Mouse (Mus musculus) heart, postnatal 14 days (tissue): ENCODE data around the gene 4931440F15Rik. TPM values are rescaled to one million over a fixed set of nuclear protein-coding genes. Genes with fewer than 3 reads are reported as not detected.

Experiments
- DNase-seq, 2 experiments: peaks; one replicate each; pipeline ENCODE4 v3.0.0; 2021 to 2022
- intact Hi-C: fragments of 180-260 bp; cut with DNase I; formaldehyde crosslinking; loops from one replicate; pipeline ENCODE4 v1.15.1; 2025
- total RNA-seq, 2 experiments: library from RNA; stranded (reverse); gene quantifications; 2 replicates each; pipeline ENCODE4 v1.2.3; 2021

4931440F15Rik gene
- total RNA-seq, 2 experiments from 2014 or later: 1.2 to 1.8 TPM

DNA sequence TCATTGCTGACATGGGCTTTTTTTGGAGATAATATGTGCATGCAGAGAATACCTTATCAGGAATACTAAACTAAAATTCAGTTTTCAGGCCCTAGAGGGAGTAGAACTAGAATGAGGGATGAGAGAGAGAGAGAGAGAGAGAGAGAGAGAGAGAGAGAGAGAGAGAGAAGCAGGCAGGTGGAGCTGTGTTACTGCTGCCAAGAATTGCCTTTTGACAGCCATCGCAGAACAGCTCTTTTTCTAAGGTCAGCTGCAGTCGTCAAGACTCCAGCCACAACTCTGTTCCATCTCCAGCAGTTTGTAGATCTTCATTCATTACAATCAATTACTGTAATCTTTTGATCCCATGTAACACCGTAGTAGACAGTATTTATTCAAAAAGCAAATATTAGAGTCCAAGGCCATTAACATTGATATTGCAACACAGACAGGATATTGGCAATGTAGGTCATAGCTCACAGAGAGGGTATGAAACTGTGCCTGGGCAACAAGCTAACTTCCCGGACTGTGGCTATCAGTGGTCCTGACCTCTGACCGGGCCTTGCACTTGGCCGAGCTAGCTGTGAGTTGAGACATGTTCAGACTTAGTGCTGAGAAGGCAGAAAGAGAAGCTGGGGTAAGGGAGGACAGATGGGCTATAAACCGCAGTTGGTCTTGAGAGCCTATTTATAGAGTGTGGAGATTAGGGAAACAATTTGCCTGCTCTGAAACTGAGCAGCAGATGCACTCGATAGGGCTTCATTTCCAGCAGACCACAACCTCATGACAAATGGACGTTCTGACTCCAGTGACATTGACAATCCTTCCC is 17.1 kb downstream of the 4931440F15Rik start:
- DNase-seq: peak in 1 of 2 experiments; percentile 28
- intact Hi-C loops: no loop called here

DNA sequence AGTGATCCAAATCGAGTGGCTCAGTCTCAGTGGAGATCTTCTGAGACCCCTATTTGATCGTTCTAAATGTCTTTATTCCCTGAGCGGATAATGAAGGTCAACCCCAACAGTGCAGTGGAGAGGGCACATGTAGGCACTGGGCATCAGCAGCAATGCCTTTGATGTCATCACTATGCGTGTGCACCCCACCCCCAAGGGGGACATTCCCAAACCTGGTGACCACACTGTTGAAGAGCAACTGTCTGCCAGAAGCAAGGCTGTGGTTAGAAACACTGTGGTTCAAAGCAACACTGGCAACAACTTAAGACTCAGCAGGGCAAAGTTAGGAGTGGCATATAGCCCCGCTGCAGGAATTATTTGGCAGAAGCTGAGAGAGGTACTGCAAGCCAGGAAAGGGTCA is 18.1 kb downstream of the 4931440F15Rik start:
- no peak for DNase-seq

DNA sequence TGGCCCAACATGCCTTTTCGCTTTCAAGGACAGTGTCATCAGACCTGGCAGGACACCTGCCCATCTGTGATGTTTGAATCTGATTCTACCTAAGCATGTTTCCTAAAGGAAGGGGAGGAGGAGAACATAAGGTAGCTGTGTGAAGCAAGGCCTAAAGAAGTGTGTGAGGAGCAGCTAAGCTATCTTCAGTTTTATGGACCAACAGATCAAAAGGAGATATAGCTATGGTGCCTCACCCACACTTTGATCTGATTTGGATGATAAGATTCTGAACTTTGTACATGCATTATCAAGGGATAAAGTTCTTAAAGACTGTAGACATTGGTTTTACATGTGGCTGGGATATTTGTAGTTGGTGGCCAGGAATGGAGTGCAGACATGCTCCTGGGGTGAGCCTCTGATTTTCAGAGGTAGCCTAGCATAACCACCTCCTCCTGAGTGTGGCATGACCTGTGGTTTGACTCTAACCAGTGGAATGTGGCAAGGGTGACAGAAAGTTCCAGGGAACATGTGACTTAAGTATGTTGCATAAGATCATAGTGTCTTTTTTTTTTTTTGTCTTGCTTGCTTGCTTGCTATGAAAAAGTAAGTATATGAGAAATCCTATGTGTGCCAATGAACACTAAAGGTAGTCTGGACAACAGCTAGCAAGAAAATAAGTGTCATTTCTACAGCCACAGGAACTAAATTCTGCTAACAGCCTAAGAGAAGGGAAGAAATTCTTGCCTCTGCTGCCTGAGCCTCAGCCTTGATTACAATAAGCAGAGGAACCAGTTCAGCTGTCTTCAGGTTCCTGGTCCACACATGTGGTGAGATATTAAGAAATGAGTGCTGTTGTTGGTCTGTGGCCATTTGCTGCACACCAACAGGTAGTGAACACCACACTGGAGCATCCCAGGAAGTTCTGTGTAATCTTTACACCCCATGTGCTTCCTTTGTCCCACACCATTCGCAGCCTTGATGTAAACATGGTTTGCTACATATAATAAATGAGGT is 23.7 kb downstream of the 4931440F15Rik start:
- intact Hi-C loops: no loop called here
- no peak for DNase-seq

More for the DNA sequence above, 18.1 kb downstream of the 4931440F15Rik start:
- intact Hi-C loops: no loop called here

DNA sequence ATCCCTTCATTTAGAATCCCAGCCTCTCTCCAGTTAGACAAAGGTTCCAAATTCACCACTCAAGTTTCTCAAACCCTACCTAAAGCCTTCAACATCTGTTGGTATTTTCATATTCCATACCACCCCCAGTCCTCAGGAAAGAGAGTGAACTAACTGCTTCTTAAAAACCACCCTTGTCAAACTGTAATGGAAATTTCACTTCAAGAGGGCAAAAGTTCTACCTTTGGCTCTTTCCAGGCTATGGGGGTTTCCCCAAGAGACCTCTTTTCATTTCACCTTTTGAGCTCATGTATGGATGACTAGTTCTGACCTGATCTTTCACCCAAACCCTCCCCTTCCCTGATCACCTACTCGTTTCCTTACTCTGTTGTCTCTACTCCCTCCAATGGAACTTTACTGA is 25.6 kb downstream of the 4931440F15Rik start:
- intact Hi-C loops: loop anchor here (10.0 kb wide), 1 partner anchor 1565 kb away; no protein-coding TSS in a partner anchor

DNA sequence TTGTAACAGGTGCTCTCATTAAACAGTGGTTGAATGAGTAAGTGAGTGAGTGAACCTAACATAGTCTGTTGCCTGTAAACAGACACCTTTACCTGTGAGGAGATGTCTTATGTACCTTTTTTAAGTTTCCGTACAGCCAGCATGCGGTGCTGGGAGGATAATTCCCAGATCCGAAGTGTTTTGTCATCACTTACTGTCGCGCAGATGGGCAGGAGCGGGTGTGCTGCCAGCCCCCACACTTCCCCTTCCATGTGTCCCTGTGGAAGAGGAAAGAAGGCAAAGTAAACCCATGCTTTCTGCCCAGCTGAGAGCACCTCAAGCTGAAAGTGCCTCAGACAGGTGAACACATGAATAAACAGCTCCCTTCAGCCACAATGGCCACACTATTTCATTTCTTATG is 30.4 kb downstream of the 4931440F15Rik start:
- intact Hi-C loops: loop anchor here (10.0 kb wide), 1 partner anchor 1570 kb away; no protein-coding TSS in a partner anchor
- DNase-seq: no peak

More for the DNA sequence above, 25.6 kb downstream of the 4931440F15Rik start:
- DNase-seq: no peak

DNA sequence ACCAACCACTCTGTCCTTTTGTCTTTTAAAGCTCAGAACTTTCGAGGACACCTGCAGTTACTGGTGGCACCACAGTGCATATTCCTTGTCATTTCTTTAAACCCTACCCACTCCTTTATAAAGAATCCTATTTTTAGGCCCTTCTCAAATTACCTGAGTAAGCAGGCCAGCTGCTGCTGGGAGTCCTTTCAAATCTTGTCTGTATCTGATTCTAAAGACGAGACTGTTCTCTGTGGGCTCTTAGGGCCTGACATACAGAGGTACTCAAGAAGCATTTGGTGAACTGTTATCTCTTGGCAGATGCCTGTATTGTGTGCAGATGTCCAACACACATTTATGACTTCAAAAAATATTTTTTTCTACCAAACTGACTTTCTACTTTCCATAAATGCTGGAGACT is 31.0 kb downstream of the 4931440F15Rik start:
- intact Hi-C loops: loop anchor here (10.0 kb wide), 1 partner anchor 1570 kb away; no protein-coding TSS in a partner anchor
- DNase-seq: no peak

DNA sequence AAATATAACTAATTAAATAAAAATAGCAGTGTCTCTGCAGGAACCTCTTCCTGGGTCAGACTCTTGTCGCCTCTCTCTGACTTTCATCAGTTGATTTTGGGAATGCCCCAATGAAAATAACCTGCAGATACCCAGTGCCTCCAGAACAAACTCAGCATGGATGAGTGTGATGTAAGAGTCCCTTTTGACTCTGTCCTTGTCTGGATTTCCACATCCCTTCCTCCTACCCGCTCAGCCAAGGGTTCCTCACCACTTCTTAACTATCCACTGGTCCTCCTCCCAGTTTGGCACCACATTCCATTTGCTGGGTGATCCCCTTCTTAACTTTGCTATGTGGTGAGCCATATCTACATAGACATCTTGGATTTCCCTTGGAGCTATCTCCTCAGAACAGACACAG is 34.7 kb downstream of the 4931440F15Rik start:
- intact Hi-C loops: loop anchor here (10.0 kb wide), 1 partner anchor 1574 kb away; no protein-coding TSS in a partner anchor

DNA sequence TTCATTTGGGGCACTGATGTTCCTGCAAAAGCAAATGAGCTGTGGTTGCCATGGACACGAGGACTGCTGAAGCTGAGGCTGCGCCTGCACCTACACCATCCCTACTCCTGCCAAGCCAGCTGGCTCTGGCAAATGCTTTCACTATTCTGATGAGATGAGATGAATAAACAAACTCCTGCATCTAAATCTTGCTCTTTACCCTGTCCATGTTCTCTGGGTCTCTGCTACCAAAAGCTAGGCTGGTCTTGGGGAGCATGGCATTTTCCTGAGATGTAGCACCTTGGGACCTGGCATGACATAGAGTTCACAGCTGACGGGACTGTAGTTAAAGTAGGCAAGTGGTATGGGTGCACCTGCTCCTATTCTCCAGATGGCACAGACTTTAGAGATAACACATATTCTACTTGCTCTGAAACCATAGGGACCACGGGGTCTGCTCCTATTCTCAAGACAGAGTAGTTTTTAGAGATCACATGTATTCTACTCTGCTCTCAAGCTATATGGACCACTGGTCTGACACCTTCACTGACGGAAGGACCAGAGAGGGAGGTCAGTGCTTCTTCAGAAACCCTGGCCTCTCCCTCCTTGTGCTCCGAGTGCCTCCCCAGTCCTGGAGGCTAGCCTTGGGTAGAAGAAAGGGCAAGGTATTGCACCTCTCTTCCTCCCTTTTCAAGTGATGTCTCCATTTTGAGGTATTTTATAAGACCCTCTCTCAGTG is 36.4 kb downstream of the 4931440F15Rik start:
- intact Hi-C loops: no loop called here
- DNase-seq: no peak

More for the DNA sequence above, 34.7 kb downstream of the 4931440F15Rik start:
- DNase-seq: no peak

DNA sequence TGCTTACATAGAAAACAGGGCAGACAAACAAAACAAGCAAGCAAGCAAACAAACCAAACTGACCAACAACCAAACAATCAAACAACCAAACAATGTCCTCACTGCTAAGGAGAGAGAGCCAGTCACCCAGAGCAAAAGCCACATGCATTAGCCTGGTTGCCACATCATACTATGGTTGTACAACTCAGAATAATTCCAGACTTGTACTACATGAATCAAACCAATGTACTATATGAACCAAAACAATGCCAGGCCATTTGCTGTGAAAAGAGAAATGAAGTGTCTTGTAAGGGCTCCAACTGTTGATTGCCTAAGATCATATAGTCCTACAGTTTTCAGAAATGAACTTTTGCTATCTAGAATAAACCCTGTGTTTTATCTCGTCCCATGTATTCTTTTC is 37.0 kb downstream of the 4931440F15Rik start:
- DNase-seq: no peak
- intact Hi-C loops: no loop called here

DNA sequence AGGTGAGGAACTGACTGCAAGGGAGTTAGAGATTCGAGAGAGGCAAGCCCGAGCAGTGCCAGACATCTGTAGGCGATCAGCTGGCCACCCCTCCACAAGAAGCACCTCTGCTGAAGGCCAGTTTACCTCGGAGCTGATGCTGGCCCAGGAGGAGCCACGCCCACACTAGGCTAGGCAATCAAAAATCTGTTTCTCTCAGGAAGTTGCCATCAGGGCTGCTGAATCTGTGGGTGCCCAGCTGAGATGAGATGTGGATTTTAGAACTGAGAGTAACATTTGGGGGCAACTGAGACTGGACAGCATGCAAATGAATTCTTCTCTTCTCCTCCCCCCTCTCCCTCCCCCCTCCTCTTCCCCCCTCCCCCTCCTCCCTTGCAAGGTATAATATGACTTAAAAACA is 38.0 kb downstream of the 4931440F15Rik start:
- DNase-seq: no peak
- intact Hi-C loops: no loop called here

DNA sequence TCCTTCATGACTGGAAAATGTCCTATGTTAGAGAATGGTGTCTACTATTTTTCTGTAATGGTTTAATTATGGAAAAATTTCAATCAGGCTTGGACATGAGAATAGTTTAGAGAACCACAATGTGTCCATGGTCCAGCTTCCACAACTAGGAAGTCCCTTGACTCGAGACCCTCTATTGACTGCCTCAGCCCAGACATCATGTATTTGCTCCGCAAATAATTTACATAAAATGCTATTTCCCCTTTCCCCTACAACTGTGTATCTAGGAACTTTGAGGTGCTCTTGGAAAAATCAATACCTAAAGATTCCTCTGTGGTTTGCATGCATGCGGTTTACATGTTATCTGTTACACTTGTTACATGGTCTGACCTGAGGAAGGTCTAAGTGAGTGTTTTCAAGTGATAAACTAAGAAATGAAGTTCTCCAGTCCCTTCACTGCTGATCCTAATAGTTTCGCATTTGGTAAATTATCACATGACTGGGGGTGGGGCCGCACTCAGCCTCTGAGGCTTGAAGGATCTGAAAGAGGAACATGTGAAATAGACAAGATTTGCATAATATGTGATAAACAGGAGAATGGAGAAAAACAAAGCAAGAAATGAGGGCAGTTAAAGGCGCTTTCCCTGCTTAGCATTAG is 38.8 kb downstream of the 4931440F15Rik start:
- intact Hi-C loops: no loop called here

DNA sequence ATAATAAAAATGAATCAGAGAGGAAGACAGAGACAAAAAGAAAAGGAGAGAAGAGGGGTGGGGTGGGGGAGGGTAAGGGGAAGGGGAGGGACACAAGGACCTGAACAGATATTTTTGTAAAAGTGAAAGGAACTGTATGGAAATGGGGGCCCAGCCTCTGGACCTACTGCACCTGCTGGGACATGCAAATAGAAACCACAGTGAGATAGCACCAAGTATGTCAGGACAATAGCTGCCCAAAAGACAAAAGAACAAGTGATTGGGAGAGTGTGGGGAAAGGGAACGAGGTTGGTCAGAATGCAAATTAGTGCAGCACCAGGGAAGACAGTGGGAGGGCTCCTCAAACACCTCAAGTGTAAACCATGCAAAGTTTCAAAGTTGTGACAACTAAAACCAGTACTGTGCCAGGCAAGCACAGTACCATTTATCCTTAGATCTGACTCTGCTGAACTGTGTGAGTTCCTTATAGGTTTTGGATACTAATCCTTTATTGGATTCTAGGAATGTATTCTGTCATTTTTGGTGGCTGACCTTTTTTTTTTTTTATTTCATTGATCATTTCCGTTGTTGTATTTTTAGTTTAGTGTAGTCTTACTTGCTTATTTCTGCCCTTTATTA is 46.0 kb downstream of the 4931440F15Rik start:
- intact Hi-C loops: no loop called here
- no peak for DNase-seq

More for the DNA sequence above, 38.8 kb downstream of the 4931440F15Rik start:
- no peak for DNase-seq

DNA sequence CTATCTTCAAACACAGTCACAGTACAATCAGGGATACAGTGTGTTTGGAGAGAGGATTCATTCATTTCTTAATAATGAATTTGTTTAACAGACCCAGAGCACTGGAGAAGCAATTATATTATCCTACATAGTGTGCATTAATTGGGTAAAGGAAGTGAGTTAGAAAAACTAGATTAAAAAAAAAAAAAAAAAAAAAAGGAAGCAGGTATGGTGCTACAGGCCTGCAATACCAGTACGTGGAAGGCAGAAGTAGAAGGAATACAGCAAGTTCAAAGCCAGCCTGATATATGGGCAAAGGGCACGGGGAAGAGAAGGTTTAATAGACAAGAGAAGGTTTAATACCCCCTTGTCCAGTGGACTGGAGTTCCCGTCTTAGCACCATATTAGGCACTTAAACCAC is 46.5 kb downstream of the 4931440F15Rik start:
- no peak for DNase-seq
- intact Hi-C loops: no loop called here

DNA sequence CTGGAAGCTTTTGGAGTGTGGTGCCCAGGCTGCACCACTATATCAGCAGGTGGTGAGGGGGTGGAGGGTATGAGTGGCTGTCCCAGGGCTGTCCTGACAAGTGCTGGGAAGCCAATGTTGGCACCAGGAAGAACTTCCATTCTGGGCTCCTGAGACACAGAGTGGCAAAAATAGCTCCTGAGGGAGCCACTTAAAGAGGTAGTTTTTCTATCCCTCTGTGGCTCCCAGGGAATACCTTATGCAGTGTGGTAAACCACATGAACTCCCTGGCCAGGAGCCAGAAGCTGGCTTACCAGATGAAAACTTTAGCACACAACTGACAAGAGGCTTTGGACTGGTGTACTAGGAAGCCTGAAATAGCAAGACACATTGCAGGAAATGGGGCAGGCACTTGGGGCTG is 47.5 kb downstream of the 4931440F15Rik start:
- DNase-seq: peak; percentile 72 to 80
- intact Hi-C loops: no loop called here

DNA sequence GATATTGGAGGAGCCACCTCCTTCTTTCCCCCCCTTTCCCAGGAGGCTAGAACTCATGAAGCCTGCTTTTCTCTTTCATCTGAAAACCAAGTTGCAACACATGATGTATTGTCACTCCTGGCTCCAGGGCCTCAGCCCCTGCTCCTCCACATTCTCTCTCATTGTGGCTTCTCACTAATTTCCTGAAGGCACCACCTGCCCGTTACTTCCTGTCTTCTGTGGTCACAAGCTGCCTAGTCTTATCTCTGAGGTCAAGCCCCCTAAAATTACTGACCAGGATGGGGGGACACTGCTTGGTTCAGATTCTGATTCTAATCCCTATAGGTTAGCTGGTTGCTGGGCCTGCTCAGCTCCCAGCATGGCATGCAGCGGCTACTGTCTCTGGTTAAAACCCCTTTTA is 50.7 kb downstream of the 4931440F15Rik start:
- no peak for DNase-seq
- intact Hi-C loops: no loop called here

DNA sequence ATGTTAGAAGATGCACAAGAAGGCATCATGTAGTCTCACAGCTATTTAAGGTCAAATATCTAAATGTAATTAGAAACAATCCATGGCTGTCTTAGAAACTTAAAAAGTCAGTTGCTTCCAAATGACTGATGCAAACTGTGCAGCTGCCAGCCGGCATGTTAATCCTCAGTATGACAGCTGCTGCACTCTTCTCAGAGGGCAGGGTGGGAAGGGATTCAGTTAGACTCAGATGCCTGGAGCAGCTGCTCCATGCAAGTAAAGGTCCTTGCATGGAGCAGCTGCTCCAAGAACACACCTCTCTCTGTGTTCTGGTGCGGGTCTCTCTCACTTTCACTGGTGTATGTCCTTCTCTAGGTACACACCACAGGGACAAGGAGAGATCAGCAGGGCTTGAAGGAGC is 51.2 kb downstream of the 4931440F15Rik start:
- DNase-seq: no peak
- intact Hi-C loops: no loop called here
